Mouse (Mus musculus): Measurements from ENCODE around the gene Cuedc2.

- no peak for TF ChIP-seq CTCF (IDR thresholded peaks at IDR 0.05; ENCODE audit: low read depth)
- no peak for TF ChIP-seq EP300 (optimal IDR thresholded peaks at IDR 0.05)
Observed at GRCm38 (mm10) chr19:46382275-46382674, 43.8 kb upstream of the Cuedc2 start.

All from stomach, postnatal 0 days (tissue).